Mouse (Mus musculus) MEL (cell line): Measurements from ENCODE around the gene Gpr37. TPM values are rescaled to one million over a fixed set of nuclear protein-coding genes. Genes with fewer than 3 reads are reported as not detected.

Source experiments
- DNase-seq: peaks from one replicate; pipeline ENCODE4 v3.0.0; 2011; ENCODE audit warnings: low read depth, low spot score
- H3K27ac ChIP-seq: 2 replicates; pipeline ENCODE4 v1.5.1; 2012; ENCODE audit warnings: low read depth, mild to moderate bottlenecking, control low read depth, low read length, moderate library complexity; ENCODE audit not compliant: control insufficient read depth
- H3K27me3 ChIP-seq, 2 experiments: fragments of 150-350 bp in 1 of 2; sonication (generic) in 1 of 2; 2 replicates each; pipeline ENCODE4 v1.6.1; 2012; ENCODE audit warnings: low read length in 2 of 2, mild to moderate bottlenecking in 2 of 2, improper control_type of control experiment in 1 of 2, moderate library complexity in 1 of 2; ENCODE audit not compliant: insufficient read depth in 2 of 2, control insufficient read depth in 1 of 2
- H3K36me3 ChIP-seq, 2 experiments: 2 replicates each; pipeline ENCODE4 v1.6.1; 2012 to 2014; ENCODE audit warnings: low read length in 2 of 2, improper control_type of control experiment in 1 of 2, inconsistent platforms in 1 of 2, mild to moderate bottlenecking in 1 of 2; ENCODE audit not compliant: insufficient read depth in 2 of 2, control insufficient read depth in 1 of 2
- H3K4me1 ChIP-seq, 2 experiments: fragments of 150-350 bp in 1 of 2; sonication (generic) in 1 of 2; 2 replicates each; pipeline ENCODE4 v1.6.1; 2012; ENCODE audit warnings: low read length in 2 of 2, improper control_type of control experiment in 1 of 2, mild to moderate bottlenecking in 1 of 2; ENCODE audit not compliant: insufficient read depth in 2 of 2, control insufficient read depth in 1 of 2
- H3K4me3 ChIP-seq, 2 experiments: fragments of 150-350 bp in 1 of 2; sonication (generic) in 1 of 2; 2 replicates each; pipeline ENCODE4 v1.5.1; 2012; ENCODE audit warnings: low read depth in 2 of 2, low read length in 2 of 2, mild to moderate bottlenecking in 2 of 2, moderate library complexity in 2 of 2, control low read depth in 1 of 2, improper control_type of control experiment in 1 of 2; ENCODE audit not compliant: control insufficient read depth in 1 of 2, insufficient read depth in 1 of 2
- H3K79me2 ChIP-seq: 2 replicates; pipeline ENCODE4 v1.6.1; 2012; ENCODE audit warnings: mild to moderate bottlenecking, low read length, moderate library complexity; ENCODE audit not compliant: control insufficient read depth, poor library complexity, insufficient read depth
- H3K9ac ChIP-seq: 2 replicates; pipeline ENCODE4 v1.6.1; 2012; ENCODE audit warnings: low read depth, mild to moderate bottlenecking, control low read depth, low read length, moderate library complexity; ENCODE audit not compliant: control insufficient read depth, poor library complexity, severe bottlenecking
- H3K9me3 ChIP-seq: fragments of 150-350 bp; sonication (generic); replicated peaks from 2 replicates; pipeline ENCODE4 v1.6.1; 2012; ENCODE audit warnings: mild to moderate bottlenecking, low read length, improper control_type of control experiment, moderate library complexity; ENCODE audit not compliant: insufficient read depth
- EP300 ChIP-seq, 2 experiments: IDR thresholded peaks; 2 replicates each; pipeline ENCODE4 v1.6.1; 2011; ENCODE audit warnings: improper control_type of control experiment in 2 of 2, low read length in 2 of 2, low read depth in 1 of 2, mild to moderate bottlenecking in 1 of 2
- ETS1 ChIP-seq: IDR thresholded peaks from 2 replicates; pipeline ENCODE4 v1.6.1; 2012; ENCODE audit warnings: low read depth, mild to moderate bottlenecking, inconsistent platforms, low read length, improper control_type of control experiment, moderate library complexity
- GABPA ChIP-seq: IDR thresholded peaks from 2 replicates; pipeline ENCODE4 v1.6.1; 2012; ENCODE audit warnings: low read depth, mild to moderate bottlenecking, inconsistent platforms, low read length, improper control_type of control experiment, moderate library complexity
- GATA1 ChIP-seq: IDR thresholded peaks from 2 replicates; pipeline ENCODE4 v1.6.1; 2011; ENCODE audit warnings: low read depth, low read length, improper control_type of control experiment
- HCFC1 ChIP-seq: IDR thresholded peaks from 2 replicates; pipeline ENCODE4 v1.6.1; 2012; ENCODE audit warnings: low read depth, mild to moderate bottlenecking, inconsistent platforms, low read length, improper control_type of control experiment, moderate library complexity
- KAT2A ChIP-seq: conservative IDR thresholded peaks from 2 replicates; pipeline ENCODE4 v1.6.1; 2012; ENCODE audit warnings: low read depth, low read length, improper control_type of control experiment, inconsistent platforms
- MXI1 ChIP-seq: IDR thresholded peaks from 2 replicates; pipeline ENCODE4 v1.6.1; 2011; ENCODE audit warnings: mild to moderate bottlenecking, low read depth, low read length, improper control_type of control experiment
- POLR2A ChIP-seq, 2 experiments: IDR thresholded peaks; 2 replicates each; pipeline ENCODE4 v1.6.1; 2011 to 2012; ENCODE audit warnings: low read length in 2 of 2, mild to moderate bottlenecking in 2 of 2, control low read depth in 1 of 2, improper control_type of control experiment in 1 of 2, low read depth in 1 of 2, moderate library complexity in 1 of 2; ENCODE audit not compliant: control insufficient read depth in 1 of 2, insufficient read depth in 1 of 2, poor library complexity in 1 of 2
- POLR2AphosphoS2 ChIP-seq: IDR thresholded peaks from 2 replicates; pipeline ENCODE4 v1.6.1; 2011; ENCODE audit warnings: low read length, improper control_type of control experiment
- POLR2AphosphoS5 ChIP-seq: IDR thresholded peaks from 2 replicates; pipeline ENCODE4 v1.6.1; 2012; ENCODE audit warnings: low read depth, borderline replicate concordance, mild to moderate bottlenecking, inconsistent platforms, low read length, moderate library complexity, mixed read lengths
- RCOR1 ChIP-seq: IDR thresholded peaks from 2 replicates; pipeline ENCODE4 v1.6.1; 2012; ENCODE audit warnings: low read depth, mild to moderate bottlenecking, inconsistent platforms, low read length, improper control_type of control experiment
- SIN3A ChIP-seq: IDR thresholded peaks from 2 replicates; pipeline ENCODE4 v1.6.1; 2012; ENCODE audit warnings: low read length, improper control_type of control experiment, inconsistent platforms
- TAL1 ChIP-seq: IDR thresholded peaks from 2 replicates; pipeline ENCODE4 v1.6.1; 2012; ENCODE audit warnings: mild to moderate bottlenecking, inconsistent platforms, low read length, moderate library complexity, mixed read lengths
- TCF12 ChIP-seq: IDR thresholded peaks from 2 replicates; pipeline ENCODE4 v1.6.1; 2014; ENCODE audit warnings: low read depth, mild to moderate bottlenecking, inconsistent platforms, low read length, improper control_type of control experiment, moderate library complexity
- UBTF ChIP-seq: IDR thresholded peaks from 2 replicates; pipeline ENCODE4 v1.6.1; 2012; ENCODE audit warnings: low read depth, mild to moderate bottlenecking, inconsistent platforms, low read length, improper control_type of control experiment, moderate library complexity, borderline replicate concordance; ENCODE audit not compliant: insufficient read depth
- USF1 ChIP-seq: IDR thresholded peaks from 2 replicates; pipeline ENCODE4 v1.6.1; 2014; ENCODE audit warnings: low read depth, mild to moderate bottlenecking, inconsistent platforms, low read length, improper control_type of control experiment, moderate library complexity
- USF2 ChIP-seq, 2 experiments: IDR thresholded peaks; 2 replicates each; pipeline ENCODE4 v1.6.1; 2011 to 2012; ENCODE audit warnings: improper control_type of control experiment in 2 of 2, low read length in 2 of 2, borderline replicate concordance in 1 of 2, inconsistent platforms in 1 of 2, low read depth in 1 of 2, mild to moderate bottlenecking in 1 of 2; ENCODE audit not compliant: insufficient read depth in 1 of 2
- ZKSCAN1 ChIP-seq: IDR thresholded peaks from 2 replicates; pipeline ENCODE4 v1.6.1; 2012; ENCODE audit warnings: low read depth, mild to moderate bottlenecking, inconsistent platforms, low read length, improper control_type of control experiment, moderate library complexity
- ZMIZ1 ChIP-seq: IDR thresholded peaks from 2 replicates; pipeline ENCODE4 v1.6.1; 2012; ENCODE audit warnings: low read depth, mild to moderate bottlenecking, inconsistent platforms, low read length, improper control_type of control experiment, moderate library complexity
- ZNF384 ChIP-seq: IDR thresholded peaks from 2 replicates; pipeline ENCODE4 v1.6.1; 2012; ENCODE audit warnings: low read depth, mild to moderate bottlenecking, inconsistent platforms, low read length, improper control_type of control experiment
- polyA plus RNA-seq, 2 experiments: library from polyadenylated mRNA; stranded (reverse) in 1 of 2; unstranded in 1 of 2; fragments of >175 nt in 1 of 2; fragments of >200 nt in 1 of 2; gene quantifications; 2 replicates each; pipeline versions ENCODE4 v1.2.1 to v1.2.4; 2012; ENCODE audit warnings: low replicate concordance in 2 of 2, low read depth in 1 of 2; ENCODE audit not compliant: insufficient read length in 2 of 2, insufficient read depth in 1 of 2, missing spikeins in 1 of 2
- total RNA-seq: library from RNA; depleted of rRNA; stranded (reverse); fragments of 300-350 nt; gene quantifications from 2 replicates; pipeline ENCODE4 v1.2.3, GENCODE M21; 2012

Gpr37 gene
- total and polyA plus RNA-seq, 3 experiments = not detected

DNA sequence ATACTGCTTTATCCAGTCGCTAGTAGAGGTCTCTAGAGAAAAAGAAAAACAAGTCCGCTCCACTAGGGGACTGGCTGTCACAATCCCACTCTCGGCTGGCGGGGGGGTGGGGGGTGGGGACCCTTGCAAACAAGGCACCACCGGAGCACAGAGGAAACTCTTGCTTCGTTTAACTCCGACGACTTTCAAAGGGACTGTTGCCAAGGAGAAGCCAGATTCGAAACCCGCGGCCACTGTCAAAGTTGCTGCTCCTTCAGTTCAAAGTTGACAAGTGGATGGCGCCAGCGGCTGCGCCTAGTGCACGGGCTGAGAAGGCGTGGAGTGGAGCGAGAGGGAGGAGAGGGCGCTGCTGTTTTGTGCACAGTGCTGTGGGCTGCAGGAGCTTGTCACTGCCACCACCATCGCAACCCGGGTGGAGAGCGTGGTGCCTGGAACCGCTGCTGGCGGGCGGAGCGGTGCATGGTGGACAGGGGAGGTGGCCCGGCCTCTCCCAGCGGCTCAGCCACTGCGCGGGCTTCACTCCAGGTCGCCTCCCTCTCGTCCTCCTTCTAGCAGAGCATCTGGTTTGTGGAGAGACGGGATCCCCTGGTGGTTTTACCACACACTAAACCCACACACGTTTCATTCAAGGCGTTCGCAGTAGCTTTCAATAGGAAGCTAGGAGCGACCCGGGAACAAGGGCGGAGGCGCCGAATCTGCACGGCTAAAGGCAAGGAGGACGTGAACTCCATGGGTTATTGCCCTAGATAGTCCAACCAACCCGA is 827 bp downstream of the Gpr37 start:
- Histone ChIP-seq H3K27me3 (no peaks in the 10 kb centered on the region; a peak in 2 of 4 replicates), H3K9me3 (no peaks in the 10 kb centered on the region), H3K9ac (no peak overlapping the region), H3K27ac (no peak overlapping the region), H3K36me3 (no peaks in the 10 kb centered on the region), H3K79me2 (no peaks in the 10 kb centered on the region), H3K4me3 (no peak overlapping the region), H3K4me1 (no peaks in the 10 kb centered on the region)
- DNase-seq = no peak
- no peak for TF ChIP-seq TCF12
- no peak for TF ChIP-seq POLR2A (IDR thresholded peaks at IDR 0.05; ENCODE audit: control insufficient read depth in 1 of 2, insufficient read depth in 1 of 2, low read depth in 1 of 2, low read length in 2 of 2, poor library complexity in 1 of 2)
- TF ChIP-seq SIN3A = no peak
- TF ChIP-seq HCFC1 = no peak
- no peak for TF ChIP-seq ZMIZ1
- TF ChIP-seq ZNF384 = no peak
- TF ChIP-seq TAL1 = no peak
- no peak for TF ChIP-seq GATA1
- no peak for TF ChIP-seq ETS1
- TF ChIP-seq KAT2A = no peak
- no peak for TF ChIP-seq ZKSCAN1
- no peak for TF ChIP-seq MXI1
- no peak for TF ChIP-seq POLR2AphosphoS5
- no peak for TF ChIP-seq RCOR1
- TF ChIP-seq EP300 (IDR thresholded peaks at IDR 0.05; ENCODE audit: low read depth in 1 of 2, low read length in 2 of 2) = no peak

DNA sequence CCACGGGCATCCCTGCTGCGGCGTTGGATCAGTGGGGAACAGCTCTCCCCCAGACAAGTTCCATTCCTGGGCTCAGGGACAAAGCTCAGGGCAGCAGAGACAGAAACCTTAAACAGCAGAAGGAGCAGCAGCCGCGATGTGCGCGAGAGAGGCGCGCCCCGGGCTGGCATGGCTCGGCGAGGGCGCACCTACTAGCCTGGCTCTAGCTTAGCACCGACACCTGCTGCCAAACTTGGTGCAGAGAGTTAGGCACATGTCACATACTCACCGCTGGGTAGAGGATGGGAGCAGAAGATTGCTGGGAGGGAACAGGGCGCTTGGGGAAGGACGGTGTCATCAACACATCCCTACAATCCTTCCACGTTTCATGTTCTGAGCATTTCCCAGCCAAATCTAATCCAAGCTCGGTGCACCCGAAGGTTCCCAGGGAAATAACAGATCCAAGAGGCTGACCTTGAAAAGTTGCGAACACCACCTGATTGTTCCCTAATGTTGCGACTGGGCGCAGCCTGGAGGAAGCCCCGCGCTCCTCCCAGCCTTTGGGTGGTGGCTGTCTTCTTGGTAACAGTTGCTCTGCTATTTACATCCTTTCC is 1.5 kb downstream of the Gpr37 start:
- Histone ChIP-seq H3K9me3 (no peaks in the 10 kb centered on the region), H3K27me3 (no peaks in the 10 kb centered on the region; a peak in 2 of 4 replicates), H3K79me2 (no peaks in the 10 kb centered on the region), H3K4me3 (no peak overlapping the region), H3K36me3 (no peaks in the 10 kb centered on the region), H3K4me1 (no peaks in the 10 kb centered on the region), H3K27ac (no peak overlapping the region), H3K9ac (no peak overlapping the region)
- no peak for TF ChIP-seq USF1
- no peak for TF ChIP-seq UBTF
- TF ChIP-seq RCOR1 = no peak
- TF ChIP-seq USF2 (IDR thresholded peaks at IDR 0.05; ENCODE audit: borderline replicate concordance in 1 of 2, insufficient read depth in 1 of 2, low read depth in 1 of 2, low read length in 2 of 2) = no peak
- TF ChIP-seq GABPA = no peak
- no peak for TF ChIP-seq POLR2AphosphoS2
- no peak for DNase-seq
